Mouse (Mus musculus) midbrain, embryonic 11.5 days (tissue): ENCODE results near the gene Gabbr2. TPM values are rescaled to one million over a fixed set of nuclear protein-coding genes. Genes with fewer than 3 reads are reported as not detected.
A peak's percentile ranks its signal among the peaks of the same experiment; 100 is the strongest.

Experiments
- ATAC-seq: fragments of 200-750 bp; cut with Nextera tagmentation; 2 replicates; pipeline ENCODE4 v1.8.0; 2017; ENCODE audit warnings: moderate TSS enrichment, moderate library complexity; ENCODE audit not compliant: low FRiP score
- DNase-seq: peaks from one replicate; pipeline ENCODE4 v3.0.0; 2015; ENCODE audit warnings: low spot score; ENCODE audit errors: missing footprints
- H3K27ac ChIP-seq: fragments of 300-500 bp; sonication (generic); 2 replicates; pipeline ENCODE4 v1.5.1; 2014; ENCODE audit warnings: low read depth, low read length
- H3K27me3 ChIP-seq: fragments of 300-500 bp; sonication (generic); 2 replicates; pipeline ENCODE4 v1.6.1; 2014; ENCODE audit warnings: mild to moderate bottlenecking, low read length, moderate library complexity, mixed read lengths; ENCODE audit not compliant: control insufficient read depth, insufficient read depth
- H3K36me3 ChIP-seq: fragments of 300-500 bp; sonication (generic); 2 replicates; pipeline ENCODE4 v1.6.1; 2014; ENCODE audit warnings: mild to moderate bottlenecking, low read length, moderate library complexity, mixed read lengths; ENCODE audit not compliant: control insufficient read depth, insufficient read depth
- H3K4me1 ChIP-seq: fragments of 300-500 bp; sonication (generic); 2 replicates; pipeline ENCODE4 v1.6.1; 2014; ENCODE audit warnings: low read length; ENCODE audit not compliant: control insufficient read depth, insufficient read depth
- H3K4me2 ChIP-seq: fragments of 300-500 bp; sonication (generic); 2 replicates; pipeline ENCODE4 v1.6.1; 2014; ENCODE audit warnings: mild to moderate bottlenecking, moderate library complexity
- H3K4me3 ChIP-seq: fragments of 300-500 bp; sonication (generic); 2 replicates; pipeline ENCODE4 v1.5.1; 2014; ENCODE audit warnings: low read depth, low read length
- H3K9ac ChIP-seq: fragments of 300-500 bp; sonication (generic); 2 replicates; pipeline ENCODE4 v1.6.1; 2014; ENCODE audit warnings: low read length
- H3K9me3 ChIP-seq: fragments of 300-500 bp; sonication (generic); 2 replicates; pipeline ENCODE4 v1.6.1; 2016; ENCODE audit warnings: low read length; ENCODE audit not compliant: control insufficient read depth
- WGBS: fragments of 180-500 bp; shearing (Covaris S2); extraction: QIAGEN DNeasy Blood & Tissue Kit; methylation state at CpG from one replicate; pipeline ENCODE4 v1.1.7; 2014; 5-methylcytosine and 5-hydroxymethylcytosine counted together
- polyA plus RNA-seq: library from polyadenylated mRNA; unstranded; fragments of >200 nt; fragmentation: Nextera tagmentation; extraction: Ambion mirVana; gene quantifications from 2 replicates; pipeline ENCODE4 v1.2.1, GENCODE M21; 2014

Gene Gabbr2
- polyA plus RNA-seq, 1 experiment from 2014 or later, result 0.38 TPM

GRCm38 (mm10) chr4:46814954-46815353 lies 176.7 kb downstream of the Gabbr2 start:
- Histone ChIP-seq H3K4me2 (no peak overlapping the region), H3K9ac (no peak overlapping the region), H3K9me3 (no peaks in the 10 kb centered on the region), H3K27me3 (no peaks in the 10 kb centered on the region), H3K4me1 (no peaks in the 10 kb centered on the region), H3K4me3 (no peak overlapping the region), H3K27ac (no peak overlapping the region), H3K36me3 (no peaks in the 10 kb centered on the region)
- ATAC-seq (no peak), DNase-seq (no peak)
- WGBS, result 77% methylated on average over 4 of the region's 4 CpGs

DNA sequence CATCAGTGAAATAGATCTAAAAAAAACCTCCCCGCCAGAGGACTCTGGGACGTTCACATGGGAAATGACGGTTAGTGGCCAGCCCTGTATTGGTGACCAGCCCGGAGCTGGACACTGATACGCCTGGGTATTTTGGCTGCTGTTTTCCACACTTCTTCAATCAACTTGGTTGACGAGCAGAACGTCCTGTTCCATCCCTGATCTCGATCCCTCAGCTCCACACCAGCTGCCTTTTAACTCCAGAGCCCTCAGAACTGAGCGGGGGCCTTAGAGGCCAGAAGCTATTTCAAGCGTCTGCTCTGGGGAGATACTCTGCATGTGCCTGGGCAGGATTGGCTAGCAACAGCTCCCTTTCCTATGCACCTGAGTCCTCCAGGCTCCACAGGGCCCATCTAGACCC lies 177.4 kb downstream of the Gabbr2 start:
- Histone ChIP-seq H3K27ac (no peak overlapping the region), H3K9ac (no peak overlapping the region), H3K27me3 (no peaks in the 10 kb centered on the region), H3K4me3 (no peak overlapping the region), H3K4me1 (no peaks in the 10 kb centered on the region), H3K36me3 (no peaks in the 10 kb centered on the region), H3K4me2 (no peak overlapping the region), H3K9me3 (no peaks in the 10 kb centered on the region)
- no peak for ATAC-seq
- 83% methylated on average over 10 of the region's 10 CpGs for WGBS
- DNase-seq, result no peak

GRCm38 (mm10) chr4:46811165-46811564 lies 180.5 kb downstream of the Gabbr2 start:
- H3K36me3 ChIP-seq, result no peaks in the 10 kb centered on the region
- H3K9me3 ChIP-seq, result no peaks in the 10 kb centered on the region
- H3K4me3 ChIP-seq, result no peak overlapping the region
- no peak for ATAC-seq
- H3K9ac ChIP-seq, result no peak overlapping the region
- H3K4me2 ChIP-seq, result no peak overlapping the region
- H3K4me1 ChIP-seq, result no peaks in the 10 kb centered on the region
- H3K27me3 ChIP-seq, result no peaks in the 10 kb centered on the region
- H3K27ac ChIP-seq, result no peak overlapping the region; the same call in 1 of the 2 replicates
- no peak for DNase-seq
- 41% methylated on average over 5 of the region's 5 CpGs for WGBS

GRCm38 (mm10) chr4:46806876-46807275 lies 184.8 kb downstream of the Gabbr2 start:
- no peak for DNase-seq

DNA sequence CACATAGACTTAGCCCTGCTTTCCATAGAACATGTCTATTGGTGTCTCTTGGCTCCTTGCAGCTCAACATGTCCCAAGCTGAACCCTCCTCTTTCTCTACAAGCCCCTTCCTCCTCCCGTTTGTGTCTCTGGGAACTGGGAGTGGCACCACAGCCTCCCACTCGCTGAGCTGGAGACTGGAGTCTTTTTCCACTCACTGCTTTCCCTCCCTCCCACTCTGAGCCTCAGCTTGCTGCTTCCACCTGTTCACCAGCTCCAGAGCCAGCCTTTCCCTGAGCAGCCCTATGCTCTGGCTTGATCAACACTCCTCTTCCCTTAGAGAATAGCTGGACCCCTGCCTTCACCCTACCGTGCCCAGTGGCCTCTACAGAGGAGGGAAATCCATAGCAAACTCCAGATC lies 185.8 kb downstream of the Gabbr2 start:
- Histone ChIP-seq H3K4me3 (no peak overlapping the region), H3K9ac (no peak overlapping the region), H3K4me2 (no peak overlapping the region), H3K27me3 (no peaks in the 10 kb centered on the region), H3K27ac (no peak overlapping the region), H3K4me1 (no peaks in the 10 kb centered on the region), H3K9me3 (no peaks in the 10 kb centered on the region), H3K36me3 (no peaks in the 10 kb centered on the region)
- DNase-seq (no peak), ATAC-seq (no peak)
- WGBS, result 74% methylated on average over 3 of the region's 3 CpGs

More at GRCm38 (mm10) chr4:46806876-46807275, 184.8 kb downstream of the Gabbr2 start:
- Histone ChIP-seq H3K9ac (no peak overlapping the region), H3K27me3 (no peaks in the 10 kb centered on the region), H3K4me3 (no peak overlapping the region), H3K27ac (no peak overlapping the region), H3K9me3 (no peaks in the 10 kb centered on the region), H3K4me1 (no peaks in the 10 kb centered on the region), H3K36me3 (no peaks in the 10 kb centered on the region), H3K4me2 (no peak overlapping the region)
- ATAC-seq, result no peak
- 82% methylated on average over 1 of the region's 1 CpGs for WGBS

- H3K4me1 ChIP-seq, result peaks cover 3% of the 10 kb centered on the region
- no peaks in the 10 kb centered on the region for H3K27me3 ChIP-seq
- DNase-seq, result no peak
- no peak overlapping the region for H3K27ac ChIP-seq
- H3K9me3 ChIP-seq, result no peaks in the 10 kb centered on the region
- H3K9ac ChIP-seq, result no peak overlapping the region
- WGBS, result 82% methylated on average over 7 of the region's 7 CpGs
- H3K4me2 ChIP-seq, result no peak overlapping the region
- H3K36me3 ChIP-seq, result no peaks in the 10 kb centered on the region
- ATAC-seq, result no peak
- H3K4me3 ChIP-seq, result no peak overlapping the region
Observed at GRCm38 (mm10) chr4:46802386-46802785, 189.3 kb downstream of the Gabbr2 start.

GRCm38 (mm10) chr4:46799904-46800303 lies 191.8 kb downstream of the Gabbr2 start:
- Histone ChIP-seq H3K27me3 (no peaks in the 10 kb centered on the region), H3K36me3 (no peaks in the 10 kb centered on the region), H3K27ac (no peak overlapping the region), H3K4me1 (peaks cover 3% of the 10 kb centered on the region), H3K9me3 (no peaks in the 10 kb centered on the region), H3K4me2 (no peak overlapping the region), H3K4me3 (no peak overlapping the region), H3K9ac (no peak overlapping the region)
- no peak for ATAC-seq
- WGBS, result 32% methylated on average over 4 of the region's 4 CpGs
- DNase-seq, result peak; percentile 77

GRCm38 (mm10) chr4:46795707-46796106 lies 196.0 kb downstream of the Gabbr2 start:
- no peaks in the 10 kb centered on the region for H3K36me3 ChIP-seq
- H3K4me1 ChIP-seq, result peaks cover 3% of the 10 kb centered on the region
- ATAC-seq (no peak), DNase-seq (no peak)
- no peaks in the 10 kb centered on the region for H3K9me3 ChIP-seq
- 65% methylated on average over 7 of the region's 7 CpGs for WGBS
- no peak overlapping the region for H3K9ac ChIP-seq
- no peak overlapping the region for H3K4me2 ChIP-seq
- no peak overlapping the region for H3K4me3 ChIP-seq
- no peak overlapping the region for H3K27ac ChIP-seq
- H3K27me3 ChIP-seq, result no peaks in the 10 kb centered on the region

DNA sequence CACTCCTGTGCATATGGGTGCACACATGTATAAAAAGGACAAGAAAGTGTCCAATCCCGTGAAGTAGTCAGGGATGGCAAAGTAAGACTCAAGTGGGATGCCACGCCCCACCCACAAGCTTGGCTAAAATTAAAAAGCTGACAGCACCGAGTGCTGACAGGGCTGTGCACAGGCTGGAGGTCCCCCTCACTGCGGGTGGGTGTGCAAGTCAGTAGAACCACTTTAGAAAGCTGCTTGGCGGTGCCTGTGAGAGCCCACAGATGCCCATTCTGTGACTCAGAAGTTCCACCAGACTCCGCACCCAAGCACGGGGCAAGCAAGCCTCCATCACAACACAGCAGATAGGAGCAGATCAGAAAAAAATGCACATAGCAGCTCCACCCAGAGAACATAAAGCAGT lies 197.1 kb downstream of the Gabbr2 start:
- WGBS, result 90% methylated on average over 7 of the region's 7 CpGs
- Histone ChIP-seq H3K27me3 (no peaks in the 10 kb centered on the region), H3K4me1 (no peaks in the 10 kb centered on the region), H3K27ac (no peak overlapping the region), H3K36me3 (no peaks in the 10 kb centered on the region), H3K9me3 (no peaks in the 10 kb centered on the region), H3K4me3 (no peak overlapping the region), H3K9ac (no peak overlapping the region), H3K4me2 (no peak overlapping the region)
- DNase-seq (no peak), ATAC-seq (no peak)
